Mouse (Mus musculus) inflammation-experienced regulatory T-cells, adult 6 months (primary cell): ENCODE measurements around the gene Poc1b. TPM values are rescaled to one million over a fixed set of nuclear protein-coding genes. Genes with fewer than 3 reads are reported as not detected.

Experiments
- ATAC-seq: one replicate; pipeline ENCODE4 v1.8.0; 2017
- polyA plus RNA-seq, 3 experiments: library from polyadenylated mRNA; unstranded; fragments of 100-300 nt; shearing (Covaris generic); gene quantifications; one replicate each; pipeline ENCODE4 v1.2.1; 2017

Gene Poc1b
- 10 to 100 TPM in 1 of 3 experiments, 1 to 10 TPM in 2; 6.8 to 10.9 (median 7.9) TPM for polyA plus RNA-seq

- peak; percentile 64 for ATAC-seq
These were observed at the start of gene Poc1b for GRCm38 (mm10) chr10:99106703-99107631. Poc1b (plus strand) TSS chr10:99107036.

GRCm38 (mm10) chr10:99060588-99060987, 46.2 kb upstream of the Poc1b start:
- no peak for ATAC-seq

GRCm38 (mm10) chr10:99061418-99061817, 45.4 kb upstream of the Poc1b start:
- no peak for ATAC-seq

- no peak for ATAC-seq
These were observed 44.3 kb upstream of the Poc1b start for GRCm38 (mm10) chr10:99062546-99062945.

- ATAC-seq = no peak
These were observed 30.5 kb upstream of the Poc1b start for GRCm38 (mm10) chr10:99076113-99076895.

GRCm38 (mm10) chr10:99078621-99079020, 28.2 kb upstream of the Poc1b start:
- no peak for ATAC-seq

- no peak for ATAC-seq
These were observed 25.3 kb upstream of the Poc1b start for GRCm38 (mm10) chr10:99081569-99081990.

- no peak for ATAC-seq
These were observed 23.3 kb upstream of the Poc1b start for GRCm38 (mm10) chr10:99083431-99084003.

GRCm38 (mm10) chr10:99084397-99085239, 22.2 kb upstream of the Poc1b start:
- ATAC-seq = peak; percentile 80

- ATAC-seq = peak; percentile 18
These were observed 21.6 kb upstream of the Poc1b start for GRCm38 (mm10) chr10:99085240-99085587.

- ATAC-seq = no peak
These were observed 20.8 kb upstream of the Poc1b start for GRCm38 (mm10) chr10:99086029-99086428.

- no peak for ATAC-seq
These were observed 16.9 kb upstream of the Poc1b start for GRCm38 (mm10) chr10:99089906-99090305.

- ATAC-seq = no peak
These were observed 13.5 kb upstream of the Poc1b start for GRCm38 (mm10) chr10:99093364-99093763.

GRCm38 (mm10) chr10:99095114-99095513, 11.7 kb upstream of the Poc1b start:
- ATAC-seq = no peak

- peak; percentile 86 for ATAC-seq
These were observed 9.5 kb upstream of the Poc1b start for GRCm38 (mm10) chr10:99097374-99097773.

- ATAC-seq = no peak
These were observed 1.3 kb upstream of the Poc1b start for GRCm38 (mm10) chr10:99105522-99105921.

- ATAC-seq = no peak
These were observed 529 bp upstream of the Poc1b start for GRCm38 (mm10) chr10:99106311-99106702.

- peak; percentile 83 for ATAC-seq
These were observed 1.1 kb downstream of the Poc1b start, which contains the start of gene Galnt4 for GRCm38 (mm10) chr10:99107964-99108363. Galnt4 (plus strand) TSS chr10:99108159.

- ATAC-seq = no peak
These were observed 1.7 kb downstream of the Poc1b start for GRCm38 (mm10) chr10:99108431-99108982.

GRCm38 (mm10) chr10:99113533-99113932, 6.7 kb downstream of the Poc1b start:
- no peak for ATAC-seq

- ATAC-seq = no peak
These were observed 7.5 kb downstream of the Poc1b start for GRCm38 (mm10) chr10:99114295-99114694.
